Mouse (Mus musculus): Measurements from ENCODE around the gene Scn2b.

DNA sequence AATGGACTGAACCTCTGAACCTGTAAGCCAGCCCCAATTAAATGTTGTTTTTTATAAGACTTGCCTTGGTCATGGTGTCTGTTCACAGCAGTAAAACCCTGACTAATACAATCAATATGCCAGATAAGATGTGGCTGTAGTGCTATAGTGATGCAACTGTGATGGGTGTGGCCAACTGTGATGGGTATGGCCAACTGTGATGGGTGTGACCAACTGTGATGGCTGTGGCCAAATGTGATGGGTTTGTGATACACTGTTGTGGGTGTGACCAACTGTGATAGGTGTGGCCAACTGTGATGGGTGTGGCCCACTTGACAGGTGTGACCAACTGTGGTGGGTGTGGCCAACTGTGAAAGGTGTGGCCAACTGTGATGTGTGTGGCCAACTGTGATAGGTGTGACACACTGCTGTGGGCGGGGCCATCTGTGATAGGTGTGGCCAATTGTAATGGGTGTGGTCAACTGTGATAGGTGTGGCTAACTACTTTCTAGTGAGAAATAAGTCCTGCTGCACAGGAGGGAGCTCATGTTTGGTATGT is 53.6 kb downstream of the Scn2b start:
- TF ChIP-seq CTCF (conservative IDR thresholded peaks at IDR 0.05; ENCODE audit: low read length) (no peak), NANOG (IDR thresholded peaks at IDR 0.05; ENCODE audit: borderline replicate concordance, low read length) (no peak), POU5F1 (IDR thresholded peaks at IDR 0.05; ENCODE audit: borderline replicate concordance, low read length) (no peak)

Data from E14TG2a.4 (cell line).